Comparison of ENCODE assay signal across 9 mouse cellular contexts in genomic region chr11:113176183-113176582, GRCm38 (mm10).
DNase-seq lines count a peak whose midpoint lies in the region; ATAC-seq and TF ChIP-seq lines count a peak whose summit lies in the region.
"Had no signal": no experiment of that assay in that cellular context is flagged by ENCODE, and none has a peak within 500 bp of the region (broad histone marks: within the 10 kb centered on the region; RNA-seq: fewer than 3 reads in every experiment).

No protein-coding gene starts in this region.

- DNase-seq in kidney, adult 2 months: peak; percentile 47
- peak; percentile 75 for DNase-seq in CD4-positive helper T cell, adult 2 months (ENCODE audit: low read depth, low spot score)
- peak; percentile 82 for DNase-seq in NIH3T3 (ENCODE audit: low read depth)
- DNase-seq in cerebellum, postnatal 36 days: peak; percentile 54 to 69
- peak; percentile 41 for DNase-seq in kidney, postnatal 14 days
- peak; percentile 59 for DNase-seq in retina, postnatal 1 day
- DNase-seq in gastrocnemius, adult 8-10 months (ENCODE audit: low spot score in 2 of 2): no peak

- no peak for TF ChIP-seq POLR2A in kidney, adult 2 months (IDR thresholded peaks at IDR 0.05; ENCODE audit: low read depth, low read length)

- no peaks in the 10 kb centered on the region for H3K27me3 ChIP-seq in kidney, adult 2 months (replicated peaks; ENCODE audit: control insufficient read depth, insufficient read depth, low read length)
- H3K27me3 ChIP-seq in kidney, embryonic 16.5 days (ENCODE audit: insufficient read depth, low read length): no peaks in the 10 kb centered on the region
- H3K27me3 ChIP-seq: embryonic facial prominence, embryonic 13.5 days had no signal

- no peaks in the 10 kb centered on the region for H3K36me3 ChIP-seq in kidney, adult 2 months (ENCODE audit: control insufficient read depth, insufficient read depth, low read length)
- H3K36me3 ChIP-seq in kidney, embryonic 16.5 days (ENCODE audit: insufficient read depth, low read length): no peaks in the 10 kb centered on the region
- H3K36me3 ChIP-seq: embryonic facial prominence, embryonic 13.5 days had no signal

- no peaks in the 10 kb centered on the region for H3K9me3 ChIP-seq in kidney, embryonic 16.5 days (ENCODE audit: low read length)
- H3K9me3 ChIP-seq: embryonic facial prominence, embryonic 13.5 days had no signal

- H3K4me1 ChIP-seq in kidney, adult 2 months (ENCODE audit: control insufficient read depth, insufficient read depth, low read length): 0 out of 2 replicates have a peak, but pooled peaks cover 3% of the 10 kb centered on the region
- H3K4me1 ChIP-seq in kidney, embryonic 16.5 days (ENCODE audit: insufficient read depth, low read length): peaks cover 38% of the 10 kb centered on the region

- WGBS in kidney, adult 2 months: 18% methylated on average over 7 of the region's 7 CpGs
- 23% methylated on average over 7 of the region's 7 CpGs for WGBS in kidney, embryonic 16.5 days

- no peak overlapping the region for H3K4me3 ChIP-seq in kidney, adult 2 months (ENCODE audit: insufficient read depth, low read depth, low read length)
- no peak overlapping the region for H3K4me3 ChIP-seq in kidney, embryonic 16.5 days (ENCODE audit: low read length)
- H3K4me3 ChIP-seq: embryonic facial prominence, embryonic 13.5 days had no signal

- TF ChIP-seq CTCF in kidney, adult 2 months (conservative IDR thresholded peaks at IDR 0.05; ENCODE audit: insufficient read depth, insufficient read length, low read depth, low read length): peak; percentile 77

- H3K9ac ChIP-seq in kidney, embryonic 16.5 days (replicated peaks; ENCODE audit: low read length): no peak overlapping the region
- H3K9ac ChIP-seq: embryonic facial prominence, embryonic 13.5 days had no signal

- ATAC-seq in kidney, embryonic 16.5 days (ENCODE audit: low FRiP score, low TSS enrichment): no peak

- no peak overlapping the region for H3K27ac ChIP-seq in kidney, adult 2 months (ENCODE audit: insufficient read depth, low read depth, low read length)
- H3K27ac ChIP-seq in kidney, embryonic 16.5 days (ENCODE audit: low read length): no peak overlapping the region
- H3K27ac ChIP-seq: embryonic facial prominence, embryonic 13.5 days had no signal

- no peak overlapping the region for H3K4me2 ChIP-seq in kidney, embryonic 16.5 days (replicated peaks; ENCODE audit: low read depth, low read length)
- H3K4me2 ChIP-seq: embryonic facial prominence, embryonic 13.5 days had no signal

Comparison
In these comparisons a context has a peak if more than half of its experiments do, and no peak if none do; other contexts are left out.
1. DNase-seq: peak in kidney, adult 2 months (single experiment), CD4-positive helper T cell, adult 2 months (single experiment), NIH3T3 (single experiment), cerebellum, postnatal 36 days (2 of 2), kidney, postnatal 14 days (single experiment) and retina, postnatal 1 day (single experiment); none in gastrocnemius, adult 8-10 months (0 of 2).